In the genomic region with DNA sequence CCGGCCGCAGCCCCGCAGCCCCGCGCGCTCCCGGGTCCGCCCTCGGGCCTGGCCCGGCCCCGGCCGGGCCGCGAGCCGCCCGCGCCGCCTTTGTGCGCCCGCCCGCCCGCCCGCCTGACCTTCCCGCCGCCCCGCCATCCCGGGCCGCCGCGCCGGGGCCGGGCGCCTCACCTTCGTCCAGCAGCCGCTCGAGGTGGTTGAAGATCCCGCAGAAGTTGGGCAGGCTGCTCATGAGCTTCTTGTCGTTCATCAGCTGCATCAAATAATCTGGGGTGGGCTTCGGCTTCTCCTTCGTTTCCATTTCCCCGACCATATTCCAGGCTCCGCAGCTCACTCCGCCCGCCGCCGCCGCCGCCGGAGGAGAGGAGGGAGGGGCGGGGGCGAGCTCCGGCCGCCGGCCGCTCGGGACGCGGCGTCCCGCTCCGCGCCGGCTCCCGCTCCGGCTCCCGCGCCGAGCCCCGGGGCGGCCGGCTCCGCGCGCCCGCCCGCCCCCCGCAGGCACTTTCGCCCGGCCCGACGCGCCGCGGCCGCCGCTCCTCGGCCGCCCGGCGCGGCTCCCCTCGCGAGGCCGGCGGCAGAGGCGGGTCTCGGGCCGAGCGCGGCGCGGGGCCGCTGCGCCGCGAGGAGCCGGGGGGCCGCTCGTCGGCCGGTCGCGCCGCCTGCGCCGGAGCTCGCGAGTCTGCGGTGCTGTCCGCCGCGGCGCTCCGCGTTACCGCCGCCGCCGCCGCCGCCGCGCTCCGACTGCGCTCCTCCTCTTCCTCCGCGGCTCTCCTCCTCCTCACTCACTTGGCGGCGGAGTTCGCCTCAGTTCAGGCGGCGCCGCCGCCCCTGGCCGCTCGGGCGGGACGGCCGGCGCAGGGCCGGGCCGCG, we compare ENCODE assay signal across 8 mouse cellular contexts. TPM values are rescaled to one million over a fixed set of nuclear protein-coding genes. Genes with fewer than 3 reads are reported as not detected.
DNase-seq lines count a peak whose midpoint lies in the region; ATAC-seq and TF ChIP-seq lines count a peak whose summit lies in the region.

No protein-coding gene starts in this region.

- H3K27ac ChIP-seq in embryonic facial prominence, embryonic 12.5 days = peak overlapping the region; percentile 98
- H3K27ac ChIP-seq in liver, adult 2 months (replicated peaks; ENCODE audit: insufficient read depth, low read depth, low read length) = peak overlapping the region; percentile 100
- peak overlapping the region; percentile 97 for H3K27ac ChIP-seq in midbrain, postnatal 0 days (ENCODE audit: low read depth, low read length)
- H3K27ac ChIP-seq in stomach, embryonic 14.5 days (ENCODE audit: low read length) = peak overlapping the region; percentile 97

- peak overlapping the region; percentile 86 for H3K4me3 ChIP-seq in embryonic facial prominence, embryonic 12.5 days
- peak overlapping the region; percentile 100 for H3K4me3 ChIP-seq in liver, adult 2 months (ENCODE audit: insufficient read depth, low read depth, low read length)
- peak overlapping the region; percentile 89 for H3K4me3 ChIP-seq in midbrain, postnatal 0 days (ENCODE audit: low read depth, low read length)
- peak overlapping the region; percentile 79 for H3K4me3 ChIP-seq in stomach, embryonic 14.5 days (ENCODE audit: low read depth, low read length)

- peak overlapping the region; percentile 99 for H3K9ac ChIP-seq in embryonic facial prominence, embryonic 12.5 days
- peak overlapping the region; percentile 98 for H3K9ac ChIP-seq in liver, adult 2 months (ENCODE audit: low read depth, low read length)
- peak overlapping the region; percentile 96 for H3K9ac ChIP-seq in midbrain, postnatal 0 days (replicated peaks; ENCODE audit: low read length, poor library complexity, severe bottlenecking)
- H3K9ac ChIP-seq in stomach, embryonic 14.5 days (replicated peaks; ENCODE audit: low read depth, low read length) = peak overlapping the region; percentile 95

- DNase-seq in B cell, adult 2 months = peak; percentile 59 to 69
- peak; percentile 85 for DNase-seq in adrenal gland, postnatal 25 days
- DNase-seq in heart, adult 9 months (ENCODE audit: low spot score in 2 of 2) = peak; percentile 78 to 79
- DNase-seq in kidney, adult 8-10 months = peak; percentile 72 to 79
- DNase-seq in liver, adult 2 months (ENCODE audit: extremely low read depth, low read depth, low spot score) = peak; percentile 45
- DNase-seq in midbrain, postnatal 0 days (ENCODE audit: low spot score) = peak; percentile 72

- no peaks in the 10 kb centered on the region for H3K9me3 ChIP-seq in embryonic facial prominence, embryonic 12.5 days
- no peaks in the 10 kb centered on the region for H3K9me3 ChIP-seq in midbrain, postnatal 0 days (ENCODE audit: low read length)
- H3K9me3 ChIP-seq in stomach, embryonic 14.5 days (ENCODE audit: control insufficient read depth, low read depth, low read length) = no peaks in the 10 kb centered on the region

- under 1% methylated on average over 103 of the region's 153 CpGs for WGBS in embryonic facial prominence, embryonic 12.5 days
- 21% methylated on average over 146 of the region's 153 CpGs for WGBS in liver, adult 2 months
- whole genome bisulfite sequencing in midbrain, postnatal 0 days = under 1% methylated on average over 85 of the region's 153 CpGs
- WGBS in stomach, embryonic 14.5 days = under 1% methylated on average over 89 of the region's 153 CpGs

- H3K27me3 ChIP-seq in embryonic facial prominence, embryonic 12.5 days = no peaks in the 10 kb centered on the region
- no peaks in the 10 kb centered on the region for H3K27me3 ChIP-seq in liver, adult 2 months (ENCODE audit: control insufficient read depth, insufficient read depth, low read length)
- no peaks in the 10 kb centered on the region for H3K27me3 ChIP-seq in midbrain, postnatal 0 days (ENCODE audit: insufficient read depth, low read length)
- H3K27me3 ChIP-seq in stomach, embryonic 14.5 days (ENCODE audit: control insufficient read depth, insufficient read depth, low read length) = no peaks in the 10 kb centered on the region

- H3K4me1 ChIP-seq in embryonic facial prominence, embryonic 12.5 days = peaks cover 11% of the 10 kb centered on the region
- H3K4me1 ChIP-seq in liver, adult 2 months (ENCODE audit: control insufficient read depth, insufficient read depth, low read length) = peaks cover 14% of the 10 kb centered on the region; the same call in 1 of the 2 replicates
- peaks cover 12% of the 10 kb centered on the region; the same call in 1 of the 2 replicates for H3K4me1 ChIP-seq in midbrain, postnatal 0 days (ENCODE audit: insufficient read depth, low read length)
- peaks cover 15% of the 10 kb centered on the region; the same call in 1 of the 2 replicates for H3K4me1 ChIP-seq in stomach, embryonic 14.5 days (ENCODE audit: control insufficient read depth, insufficient read depth, low read length)

- peak; percentile 86 for TF ChIP-seq POLR2A in liver, adult 2 months (IDR thresholded peaks at IDR 0.05; ENCODE audit: extremely low read depth, insufficient read depth, low read length)

- TF ChIP-seq CTCF in liver, adult 2 months (IDR thresholded peaks at IDR 0.05; ENCODE audit: low read depth, low read length) = no peak
- no peak for TF ChIP-seq CTCF in midbrain, postnatal 0 days (IDR thresholded peaks at IDR 0.05)

- H3K4me2 ChIP-seq in embryonic facial prominence, embryonic 12.5 days (replicated peaks) = no peak overlapping the region
- peak overlapping the region; percentile 52 for H3K4me2 ChIP-seq in midbrain, postnatal 0 days (ENCODE audit: low read depth, low read length, poor library complexity, severe bottlenecking)
- H3K4me2 ChIP-seq in stomach, embryonic 14.5 days (replicated peaks; ENCODE audit: low read depth, low read length) = peak overlapping the region; percentile 62; the same call in 1 of the 2 replicates

- peak; percentile 48; the same call in 1 of the 2 replicates for ATAC-seq in embryonic facial prominence, embryonic 12.5 days (ENCODE audit: insufficient number of reproducible peaks, insufficient read depth, low FRiP score, low TSS enrichment)
- peak; percentile 44; the same call in 1 of the 2 replicates for ATAC-seq in midbrain, postnatal 0 days (ENCODE audit: low FRiP score)
- peak; percentile 56 for ATAC-seq in stomach, embryonic 14.5 days (ENCODE audit: insufficient number of reproducible peaks, insufficient read depth, low FRiP score, low read depth)

- H3K36me3 ChIP-seq in embryonic facial prominence, embryonic 12.5 days = no peaks in the 10 kb centered on the region
- no peaks in the 10 kb centered on the region for H3K36me3 ChIP-seq in liver, adult 2 months (ENCODE audit: control insufficient read depth, insufficient read depth, low read length)
- no peaks in the 10 kb centered on the region for H3K36me3 ChIP-seq in midbrain, postnatal 0 days (ENCODE audit: insufficient read depth, low read length)
- H3K36me3 ChIP-seq in stomach, embryonic 14.5 days (ENCODE audit: control insufficient read depth, insufficient read depth, low read length) = no peaks in the 10 kb centered on the region

- H3K79me2 ChIP-seq in liver, adult 2 months (ENCODE audit: control insufficient read depth, insufficient read depth, low read length) = peaks cover 11% of the 10 kb centered on the region; the same call in 1 of the 2 replicates

RNA-seq across cellular contexts. Expression of a gene that starts 0.9 kb away (rescaled TPM):
- total RNA-seq in adrenal gland, postnatal 25 days (2021) = 189 and 200 TPM in 2 replicates
- polyA plus RNA-seq in embryonic facial prominence, embryonic 12.5 days (2016; fragmentation: Nextera tagmentation; extraction: Ambion mirVana) = 27.5 and 29.1 TPM in 2 replicates
- total RNA-seq in liver, adult 2 months (2014; rRNA removed) = 30.4 and 33.1 TPM in 2 replicates
- 52.4 and 58.7 TPM in 2 replicates for polyA plus RNA-seq in liver, adult 2 months (2012; rRNA removed)
- 293 and 297 TPM in 2 replicates for total RNA-seq in midbrain, postnatal 0 days (2014; rRNA removed)
- 43.3 and 47.4 TPM in 2 replicates for polyA plus RNA-seq in midbrain, postnatal 0 days (2015; fragmentation: Nextera tagmentation; extraction: Ambion mirVana)
- polyA plus RNA-seq in stomach, embryonic 14.5 days (2014; fragmentation: Nextera tagmentation; extraction: Ambion mirVana) = 37.3 and 38.6 TPM in 2 replicates

Comparison
In these comparisons a context has a peak if more than half of its experiments do, and no peak if none do; other contexts are left out.
1. Peak in every context shown above with its lines: DNase-seq, ATAC-seq, H3K4me3 ChIP-seq and H3K27ac ChIP-seq.